Comparison of ENCODE assay signal across 8 mouse cellular contexts in genomic region chr4:10873920-10874665, GRCm38 (mm10). TPM values are rescaled to one million over a fixed set of nuclear protein-coding genes. Genes with fewer than 3 reads are reported as not detected.
DNase-seq lines count a peak whose midpoint lies in the region; ATAC-seq and TF ChIP-seq lines count a peak whose summit lies in the region.

2610301B20Rik (plus strand) TSS chr4:10874498.

- no peaks in the 10 kb centered on the region for H3K27me3 ChIP-seq in E14TG2a.4 (ENCODE audit: insufficient read depth, low read length)
- H3K27me3 ChIP-seq in forebrain, embryonic 13.5 days, result no peaks in the 10 kb centered on the region
- no peaks in the 10 kb centered on the region for H3K27me3 ChIP-seq in liver, postnatal 0 days (ENCODE audit: insufficient read depth, low read length)
- no peaks in the 10 kb centered on the region for H3K27me3 ChIP-seq in neural tube, embryonic 14.5 days (ENCODE audit: control insufficient read depth, insufficient read depth, low read length)

- peak; percentile 93 for DNase-seq in c-Kit-positive CD71-positive TER-119-positive erythroid progenitor cells, embryonic 14.5 days (ENCODE audit: low spot score)
- peak; percentile 93 to 96 for DNase-seq in heart, postnatal 10 days
- DNase-seq in large intestine, adult 2 months (ENCODE audit: low read depth, low spot score), result peak; percentile 60
- DNase-seq in liver, postnatal 0 days, result peak; percentile 94
- DNase-seq in testis, postnatal 10 days (ENCODE audit: low spot score), result peak; percentile 96

- peak within 1 kb of the TSS; percentile 98 for H3K4me3 ChIP-seq in E14TG2a.4 (replicated peaks; ENCODE audit: low read length)
- H3K4me3 ChIP-seq in forebrain, embryonic 13.5 days, result peak within 1 kb of the TSS; percentile 78
- peak within 1 kb of the TSS; percentile 95 for H3K4me3 ChIP-seq in liver, postnatal 0 days (ENCODE audit: low read depth, low read length)
- peak within 1 kb of the TSS; percentile 83 for H3K4me3 ChIP-seq in neural tube, embryonic 14.5 days (ENCODE audit: low read depth, low read length)

- WGBS in forebrain, embryonic 13.5 days, result under 1% methylated on average over 68 of the region's 68 CpGs
- under 1% methylated on average over 68 of the region's 68 CpGs for WGBS in large intestine, adult 2 months
- under 1% methylated on average over 61 of the region's 68 CpGs for WGBS in liver, postnatal 0 days (ENCODE audit: insufficient replicate concordance)
- WGBS in neural tube, embryonic 14.5 days, result under 1% methylated on average over 67 of the region's 68 CpGs

- TF ChIP-seq CTCF in E14TG2a.4 (conservative IDR thresholded peaks at IDR 0.05; ENCODE audit: low read length), result no peak
- no peak for TF ChIP-seq CTCF in liver, postnatal 0 days (IDR thresholded peaks at IDR 0.05; ENCODE audit: low read depth)

- H3K36me3 ChIP-seq in E14TG2a.4 (ENCODE audit: insufficient read depth, low read length), result no peaks in the 10 kb centered on the region; the same call in 1 of the 2 replicates
- H3K36me3 ChIP-seq in forebrain, embryonic 13.5 days (ENCODE audit: poor library complexity, severe bottlenecking), result no peaks in the 10 kb centered on the region
- H3K36me3 ChIP-seq in liver, postnatal 0 days (replicated peaks; ENCODE audit: insufficient read depth, low read length), result no peaks in the 10 kb centered on the region
- no peaks in the 10 kb centered on the region for H3K36me3 ChIP-seq in neural tube, embryonic 14.5 days (ENCODE audit: control insufficient read depth, insufficient read depth, low read length)

- no peaks in the 10 kb centered on the region for H3K9me3 ChIP-seq in E14TG2a.4 (ENCODE audit: low read length)
- no peaks in the 10 kb centered on the region for H3K9me3 ChIP-seq in forebrain, embryonic 13.5 days (replicated peaks)
- H3K9me3 ChIP-seq in liver, postnatal 0 days (ENCODE audit: low read length), result no peaks in the 10 kb centered on the region
- no peaks in the 10 kb centered on the region for H3K9me3 ChIP-seq in neural tube, embryonic 14.5 days (ENCODE audit: control insufficient read depth, low read length)

- intact Hi-C loops in heart, postnatal 10 days (cut with DNase I), result no loop called here

- H3K27ac ChIP-seq in forebrain, embryonic 13.5 days, result peak within 1 kb of the TSS; percentile 99
- peak within 1 kb of the TSS; percentile 99 for H3K27ac ChIP-seq in liver, postnatal 0 days (ENCODE audit: low read depth)
- peak within 1 kb of the TSS; percentile 99 for H3K27ac ChIP-seq in neural tube, embryonic 14.5 days (ENCODE audit: low read depth, low read length)

- H3K4me2 ChIP-seq in forebrain, embryonic 13.5 days, result peak within 1 kb of the TSS; percentile 66
- H3K4me2 ChIP-seq in liver, postnatal 0 days (ENCODE audit: low read depth, low read length), result peak within 1 kb of the TSS; percentile 82
- peak within 1 kb of the TSS; percentile 77 for H3K4me2 ChIP-seq in neural tube, embryonic 14.5 days (ENCODE audit: low read depth, low read length)

- TF ChIP-seq EP300 in liver, postnatal 0 days (IDR thresholded peaks at IDR 0.05; ENCODE audit: low read depth), result no peak; the same call in 1 of the 2 replicates

- ATAC-seq in forebrain, embryonic 13.5 days, result peak; percentile 89
- ATAC-seq in liver, postnatal 0 days, result peak; percentile 91
- peak; percentile 94 for ATAC-seq in neural tube, embryonic 14.5 days (ENCODE audit: low read depth)

- H3K4me1 ChIP-seq in E14TG2a.4 (replicated peaks; ENCODE audit: low read depth, low read length), result peaks cover 23% of the 10 kb centered on the region
- peaks cover 16% of the 10 kb centered on the region for H3K4me1 ChIP-seq in forebrain, embryonic 13.5 days
- peaks cover 7% of the 10 kb centered on the region for H3K4me1 ChIP-seq in liver, postnatal 0 days (ENCODE audit: insufficient read depth)
- peaks cover 4% of the 10 kb centered on the region; the same call in 1 of the 2 replicates for H3K4me1 ChIP-seq in neural tube, embryonic 14.5 days (ENCODE audit: control insufficient read depth, insufficient read depth, low read length)

- H3K9ac ChIP-seq in forebrain, embryonic 13.5 days, result peak within 1 kb of the TSS; percentile 87
- peak within 1 kb of the TSS; percentile 94 for H3K9ac ChIP-seq in liver, postnatal 0 days (replicated peaks)
- peak within 1 kb of the TSS; percentile 95 for H3K9ac ChIP-seq in neural tube, embryonic 14.5 days (replicated peaks; ENCODE audit: low read depth, low read length)

RNA-seq across cellular contexts. Expression of gene 2610301B20Rik, which starts in this region (rescaled TPM):
- 40.4 and 47.1 TPM in 2 replicates for polyA plus RNA-seq in forebrain, embryonic 13.5 days (2015; fragmentation: Nextera tagmentation; extraction: Ambion mirVana)
- total RNA-seq in heart, postnatal 10 days (2021), result 1 to 10 TPM; 8.8 to 9.9 TPM
- polyA plus RNA-seq in large intestine, adult 2 months (2012; rRNA removed), result 2.5 and 2.8 TPM in 2 replicates
- polyA plus RNA-seq in liver, postnatal 0 days (2015; fragmentation: Nextera tagmentation; extraction: Ambion mirVana), result 5.9 and 6.1 TPM in 2 replicates
- polyA plus RNA-seq in neural tube, embryonic 14.5 days (2014; fragmentation: Nextera tagmentation; extraction: Ambion mirVana), result 40.5 and 41.9 TPM in 2 replicates

Comparison
In these comparisons a context has a peak if more than half of its experiments do, and no peak if none do; other contexts are left out.
1. Peak in every context shown above with its lines: DNase-seq, ATAC-seq, H3K4me3 ChIP-seq and H3K27ac ChIP-seq.